In genomic region chr14:67620854-67621476, GRCm38 (mm10) we compare ENCODE assay signal across 8 mouse cellular contexts.
DNase-seq lines count a peak whose midpoint lies in the region; ATAC-seq lines count a peak whose summit lies in the region.

No protein-coding gene starts in this region.

- H3K4me3 ChIP-seq in forebrain, embryonic 11.5 days (ENCODE audit: low read depth, low read length), result no peak overlapping the region
- H3K4me3 ChIP-seq in hindbrain, embryonic 12.5 days, result no peak overlapping the region
- H3K4me3 ChIP-seq in midbrain, embryonic 16.5 days (ENCODE audit: low read depth, low read length), result no peak overlapping the region

- H3K27me3 ChIP-seq in forebrain, embryonic 11.5 days (ENCODE audit: control insufficient read depth, insufficient read depth, low read length), result no peaks in the 10 kb centered on the region
- H3K27me3 ChIP-seq in hindbrain, embryonic 12.5 days, result no peaks in the 10 kb centered on the region
- H3K27me3 ChIP-seq in midbrain, embryonic 16.5 days (ENCODE audit: control insufficient read depth, insufficient read depth, low read depth, low read length), result no peaks in the 10 kb centered on the region

- no peaks in the 10 kb centered on the region for H3K36me3 ChIP-seq in forebrain, embryonic 11.5 days (ENCODE audit: control insufficient read depth, insufficient read depth, low read length)
- H3K36me3 ChIP-seq in hindbrain, embryonic 12.5 days, result no peaks in the 10 kb centered on the region
- H3K36me3 ChIP-seq in midbrain, embryonic 16.5 days (ENCODE audit: control insufficient read depth, insufficient read depth, low read length), result no peaks in the 10 kb centered on the region

- no peak overlapping the region for H3K9ac ChIP-seq in forebrain, embryonic 11.5 days (ENCODE audit: low read length)
- H3K9ac ChIP-seq in hindbrain, embryonic 12.5 days, result no peak overlapping the region
- no peak overlapping the region for H3K9ac ChIP-seq in midbrain, embryonic 16.5 days (ENCODE audit: low read depth, low read length)

- 26% methylated on average over 4 of the region's 4 CpGs for WGBS in forebrain, embryonic 11.5 days
- 45% methylated on average over 4 of the region's 4 CpGs for WGBS in hindbrain, embryonic 12.5 days
- 38% methylated on average over 4 of the region's 4 CpGs for WGBS in midbrain, embryonic 16.5 days

- ATAC-seq in forebrain, embryonic 11.5 days (replicated peaks; ENCODE audit: low FRiP score), result peak; percentile 60; the same call in 1 of the 2 replicates
- 0 out of 2 replicates have a peak, but pooled peaks have one; percentile 43 for ATAC-seq in hindbrain, embryonic 12.5 days (ENCODE audit: low FRiP score)
- peak; percentile 73 for ATAC-seq in midbrain, embryonic 16.5 days
- ATAC-seq in megakaryocyte, adult 5-6 weeks (ENCODE audit: poor library complexity, severe bottlenecking), result no peak

- no peaks in the 10 kb centered on the region for H3K4me1 ChIP-seq in forebrain, embryonic 11.5 days (replicated peaks; ENCODE audit: control insufficient read depth, insufficient read depth, low read length)
- peaks cover 6% of the 10 kb centered on the region; the same call in 1 of the 2 replicates for H3K4me1 ChIP-seq in hindbrain, embryonic 12.5 days
- H3K4me1 ChIP-seq in midbrain, embryonic 16.5 days (ENCODE audit: control insufficient read depth, insufficient read depth, low read length), result peaks cover 3% of the 10 kb centered on the region; the same call in 1 of the 2 replicates

- H3K4me2 ChIP-seq in forebrain, embryonic 11.5 days (ENCODE audit: low read depth, low read length, severe bottlenecking), result no peak overlapping the region
- no peak overlapping the region for H3K4me2 ChIP-seq in hindbrain, embryonic 12.5 days (replicated peaks)
- no peak overlapping the region for H3K4me2 ChIP-seq in midbrain, embryonic 16.5 days (ENCODE audit: low read length)

- DNase-seq in adrenal gland, adult 2 months, result peak; percentile 44
- DNase-seq in adrenal gland, postnatal 4 days (ENCODE audit: low spot score in 2 of 2), result no peak
- DNase-seq in brain, adult 2 months (ENCODE audit: low read depth, low spot score), result peak; percentile 82
- DNase-seq in forebrain, embryonic 11.5 days (ENCODE audit: low spot score), result peak; percentile 71
- DNase-seq in left cerebral cortex, adult 11 months (ENCODE audit: low spot score), result peak; percentile 30

- H3K9me3 ChIP-seq in forebrain, embryonic 11.5 days (ENCODE audit: control insufficient read depth, low read length), result no peaks in the 10 kb centered on the region
- no peaks in the 10 kb centered on the region for H3K9me3 ChIP-seq in hindbrain, embryonic 12.5 days (replicated peaks)
- H3K9me3 ChIP-seq in midbrain, embryonic 16.5 days (replicated peaks; ENCODE audit: control insufficient read depth, low read length, poor library complexity, severe bottlenecking), result no peaks in the 10 kb centered on the region

- H3K27ac ChIP-seq in forebrain, embryonic 11.5 days (ENCODE audit: low read depth, low read length), result no peak overlapping the region
- H3K27ac ChIP-seq in hindbrain, embryonic 12.5 days, result no peak overlapping the region
- no peak overlapping the region for H3K27ac ChIP-seq in midbrain, embryonic 16.5 days (ENCODE audit: low read length)

Comparison
In these comparisons a context has a peak if more than half of its experiments do, and no peak if none do; other contexts are left out.
1. DNase-seq: peak in adrenal gland, adult 2 months (single experiment), brain, adult 2 months (single experiment), forebrain, embryonic 11.5 days (single experiment) and left cerebral cortex, adult 11 months (single experiment); none in adrenal gland, postnatal 4 days (0 of 2).